Mouse (Mus musculus): ENCODE measurements at regions not wholly inside any gene's neighbourhood (a gene's known extent, or its start where the extent isn't known, plus 50 kb on each side); places are given as distances from the start of the nearest gene placed in this dataset.

GRCm38 (mm10) chr3:34550189-34550588 lies 100.0 kb upstream of the Sox2 start:
- Histone ChIP-seq H3K27me3 (ENCODE audit: control insufficient read depth, insufficient read depth, low read length) (no peaks in the 10 kb centered on the region), H3K4me2 (replicated peaks; ENCODE audit: low read depth) (no peak overlapping the region), H3K4me1 (replicated peaks; ENCODE audit: control insufficient read depth, insufficient read depth) (no peaks in the 10 kb centered on the region), H3K36me3 (ENCODE audit: control insufficient read depth, insufficient read depth, low read length) (no peaks in the 10 kb centered on the region), H3K9ac (ENCODE audit: low read length) (no peak overlapping the region), H3K9me3 (ENCODE audit: control insufficient read depth, low read length) (no peaks in the 10 kb centered on the region), H3K27ac (replicated peaks) (no peak overlapping the region), H3K4me3 (ENCODE audit: low read depth, low read length) (no peak overlapping the region)
- no peak for DNase-seq (ENCODE audit: low spot score)
- 71% methylated on average over 12 of the region's 12 CpGs for WGBS
- TF ChIP-seq EP300 (optimal IDR thresholded peaks at IDR 0.05) (no peak), CTCF (IDR thresholded peaks at IDR 0.05; ENCODE audit: low read depth) (no peak)
- no peak for ATAC-seq (ENCODE audit: low FRiP score, low TSS enrichment)

- TF ChIP-seq CTCF (IDR thresholded peaks at IDR 0.05; ENCODE audit: low read depth), result no peak
- TF ChIP-seq EP300 (optimal IDR thresholded peaks at IDR 0.05), result no peak
- Histone ChIP-seq H3K4me1 (replicated peaks; ENCODE audit: control insufficient read depth, insufficient read depth) (no peaks in the 10 kb centered on the region), H3K9ac (ENCODE audit: low read length) (no peak overlapping the region), H3K27ac (replicated peaks) (no peak overlapping the region), H3K27me3 (ENCODE audit: control insufficient read depth, insufficient read depth, low read length) (no peaks in the 10 kb centered on the region), H3K4me2 (replicated peaks; ENCODE audit: low read depth) (no peak overlapping the region), H3K9me3 (ENCODE audit: control insufficient read depth, low read length) (no peaks in the 10 kb centered on the region), H3K4me3 (ENCODE audit: low read depth, low read length) (no peak overlapping the region), H3K36me3 (ENCODE audit: control insufficient read depth, insufficient read depth, low read length) (no peaks in the 10 kb centered on the region)
- DNase-seq (ENCODE audit: low spot score) (no peak), ATAC-seq (ENCODE audit: low FRiP score, low TSS enrichment) (no peak)
- 63% methylated on average over 3 of the region's 3 CpGs for WGBS
Observed at GRCm38 (mm10) chr3:34532451-34532850, 117.8 kb upstream of the Sox2 start.

GRCm38 (mm10) chr3:34531836-34532235 lies 118.4 kb upstream of the Sox2 start:
- H3K27me3 ChIP-seq (ENCODE audit: control insufficient read depth, insufficient read depth, low read length), result no peaks in the 10 kb centered on the region
- TF ChIP-seq CTCF (IDR thresholded peaks at IDR 0.05; ENCODE audit: low read depth) (no peak), EP300 (optimal IDR thresholded peaks at IDR 0.05) (no peak)
- no peaks in the 10 kb centered on the region for H3K9me3 ChIP-seq (ENCODE audit: control insufficient read depth, low read length)
- DNase-seq (ENCODE audit: low spot score) (no peak), ATAC-seq (ENCODE audit: low FRiP score, low TSS enrichment) (no peak)
- no peaks in the 10 kb centered on the region for H3K36me3 ChIP-seq (ENCODE audit: control insufficient read depth, insufficient read depth, low read length)
- H3K9ac ChIP-seq (ENCODE audit: low read length), result no peak overlapping the region
- no peak overlapping the region for H3K4me2 ChIP-seq (replicated peaks; ENCODE audit: low read depth)
- no peak overlapping the region for H3K4me3 ChIP-seq (ENCODE audit: low read depth, low read length)
- 79% methylated on average over 7 of the region's 7 CpGs for WGBS
- no peaks in the 10 kb centered on the region for H3K4me1 ChIP-seq (replicated peaks; ENCODE audit: control insufficient read depth, insufficient read depth)
- H3K27ac ChIP-seq (replicated peaks), result no peak overlapping the region

GRCm38 (mm10) chr3:34527546-34527945 lies 122.7 kb upstream of the Sox2 start:
- Histone ChIP-seq H3K4me1 (replicated peaks; ENCODE audit: control insufficient read depth, insufficient read depth) (no peaks in the 10 kb centered on the region), H3K36me3 (ENCODE audit: control insufficient read depth, insufficient read depth, low read length) (no peaks in the 10 kb centered on the region), H3K9me3 (ENCODE audit: control insufficient read depth, low read length) (no peaks in the 10 kb centered on the region), H3K27me3 (ENCODE audit: control insufficient read depth, insufficient read depth, low read length) (no peaks in the 10 kb centered on the region), H3K9ac (ENCODE audit: low read length) (no peak overlapping the region), H3K4me3 (ENCODE audit: low read depth, low read length) (no peak overlapping the region), H3K4me2 (replicated peaks; ENCODE audit: low read depth) (no peak overlapping the region), H3K27ac (replicated peaks) (no peak overlapping the region)
- no peak for DNase-seq (ENCODE audit: low spot score)
- ATAC-seq (ENCODE audit: low FRiP score, low TSS enrichment), result no peak
- TF ChIP-seq CTCF (IDR thresholded peaks at IDR 0.05; ENCODE audit: low read depth), result no peak
- TF ChIP-seq EP300 (optimal IDR thresholded peaks at IDR 0.05), result no peak

GRCm38 (mm10) chr3:34525730-34526129 lies 124.5 kb upstream of the Sox2 start:
- Histone ChIP-seq H3K4me1 (replicated peaks; ENCODE audit: control insufficient read depth, insufficient read depth) (no peaks in the 10 kb centered on the region), H3K4me3 (ENCODE audit: low read depth, low read length) (no peak overlapping the region), H3K27me3 (ENCODE audit: control insufficient read depth, insufficient read depth, low read length) (no peaks in the 10 kb centered on the region), H3K4me2 (replicated peaks; ENCODE audit: low read depth) (no peak overlapping the region), H3K9me3 (ENCODE audit: control insufficient read depth, low read length) (no peaks in the 10 kb centered on the region), H3K27ac (replicated peaks) (no peak overlapping the region), H3K36me3 (ENCODE audit: control insufficient read depth, insufficient read depth, low read length) (no peaks in the 10 kb centered on the region), H3K9ac (ENCODE audit: low read length) (no peak overlapping the region)
- DNase-seq (ENCODE audit: low spot score) (no peak), ATAC-seq (ENCODE audit: low FRiP score, low TSS enrichment) (no peak)
- no peak for TF ChIP-seq CTCF (IDR thresholded peaks at IDR 0.05; ENCODE audit: low read depth)
- TF ChIP-seq EP300 (optimal IDR thresholded peaks at IDR 0.05), result no peak
- WGBS, result 86% methylated on average over 5 of the region's 5 CpGs

GRCm38 (mm10) chr3:34522054-34522684 lies 128.0 kb upstream of the Sox2 start:
- H3K27me3 ChIP-seq (ENCODE audit: control insufficient read depth, insufficient read depth, low read length), result no peaks in the 10 kb centered on the region
- WGBS, result 64% methylated on average over 6 of the region's 6 CpGs
- H3K36me3 ChIP-seq (ENCODE audit: control insufficient read depth, insufficient read depth, low read length), result no peaks in the 10 kb centered on the region
- H3K9ac ChIP-seq (ENCODE audit: low read length), result no peak overlapping the region
- no peak overlapping the region for H3K4me2 ChIP-seq (replicated peaks; ENCODE audit: low read depth)
- no peaks in the 10 kb centered on the region for H3K9me3 ChIP-seq (ENCODE audit: control insufficient read depth, low read length)
- no peak overlapping the region for H3K4me3 ChIP-seq (ENCODE audit: low read depth, low read length)
- TF ChIP-seq EP300 (optimal IDR thresholded peaks at IDR 0.05), result no peak
- no peak for TF ChIP-seq CTCF (IDR thresholded peaks at IDR 0.05; ENCODE audit: low read depth)
- H3K27ac ChIP-seq (replicated peaks), result no peak overlapping the region
- no peaks in the 10 kb centered on the region for H3K4me1 ChIP-seq (replicated peaks; ENCODE audit: control insufficient read depth, insufficient read depth)
- ATAC-seq (ENCODE audit: low FRiP score, low TSS enrichment), result no peak
- no peak for DNase-seq (ENCODE audit: low spot score)

Measured in stomach, postnatal 0 days (tissue).